Mouse (Mus musculus): Measurements from ENCODE around the gene Med12. TPM values are rescaled to one million over a fixed set of nuclear protein-coding genes. Genes with fewer than 3 reads are reported as not detected.

Med12 gene
- polyA plus RNA-seq, 1 experiment, result 196 TPM

- TF ChIP-seq POLR2A (IDR thresholded peaks at IDR 0.05; ENCODE audit: borderline replicate concordance, control insufficient read depth, low read depth, low read length) (no peak), CTCF (IDR thresholded peaks at IDR 0.05; ENCODE audit: control insufficient read depth, insufficient read depth, low read length) (no peak)
- WGBS, result 90% methylated on average over 5 of the region's 5 CpGs
- Histone ChIP-seq H3K4me3 (replicated peaks; ENCODE audit: control insufficient read depth, low read depth, low read length) (no peak overlapping the region), H3K4me1 (ENCODE audit: control insufficient read depth, insufficient read depth, low read length) (no peaks in the 10 kb centered on the region; the same call in 1 of the 2 replicates), H3K27ac (ENCODE audit: control insufficient read depth, insufficient read depth, low read depth, low read length, poor library complexity) (no peak overlapping the region)
Observed at GRCm38 (mm10) chrX:101309299-101309698, 35.5 kb downstream of the Med12 start.

GRCm38 (mm10) chrX:101313625-101314359 lies 40.0 kb downstream of the Med12 start:
- Histone ChIP-seq H3K4me3 (replicated peaks; ENCODE audit: control insufficient read depth, low read depth, low read length) (no peak overlapping the region), H3K27ac (ENCODE audit: control insufficient read depth, insufficient read depth, low read depth, low read length, poor library complexity) (no peak overlapping the region), H3K4me1 (ENCODE audit: control insufficient read depth, insufficient read depth, low read length) (no peaks in the 10 kb centered on the region; the same call in 1 of the 2 replicates)
- TF ChIP-seq POLR2A (IDR thresholded peaks at IDR 0.05; ENCODE audit: borderline replicate concordance, control insufficient read depth, low read depth, low read length) (no peak), CTCF (IDR thresholded peaks at IDR 0.05; ENCODE audit: control insufficient read depth, insufficient read depth, low read length) (no peak)
- 31% methylated on average over 6 of the region's 6 CpGs for WGBS

GRCm38 (mm10) chrX:101319775-101320174 lies 45.9 kb downstream of the Med12 start:
- H3K4me1 ChIP-seq (ENCODE audit: control insufficient read depth, insufficient read depth, low read length), result no peaks in the 10 kb centered on the region
- H3K4me3 ChIP-seq (replicated peaks; ENCODE audit: control insufficient read depth, low read depth, low read length), result no peak overlapping the region
- 67% methylated on average over 12 of the region's 12 CpGs for WGBS
- H3K27ac ChIP-seq (ENCODE audit: control insufficient read depth, insufficient read depth, low read depth, low read length, poor library complexity), result no peak overlapping the region
- TF ChIP-seq CTCF (IDR thresholded peaks at IDR 0.05; ENCODE audit: control insufficient read depth, insufficient read depth, low read length) (no peak), POLR2A (IDR thresholded peaks at IDR 0.05; ENCODE audit: borderline replicate concordance, control insufficient read depth, low read depth, low read length) (no peak)

- H3K27ac ChIP-seq (ENCODE audit: control insufficient read depth, insufficient read depth, low read depth, low read length, poor library complexity), result no peak overlapping the region
- no peak overlapping the region for H3K4me3 ChIP-seq (replicated peaks; ENCODE audit: control insufficient read depth, low read depth, low read length)
- TF ChIP-seq CTCF (IDR thresholded peaks at IDR 0.05; ENCODE audit: control insufficient read depth, insufficient read depth, low read length) (no peak), POLR2A (IDR thresholded peaks at IDR 0.05; ENCODE audit: borderline replicate concordance, control insufficient read depth, low read depth, low read length) (no peak)
- WGBS, result 76% methylated on average over 8 of the region's 8 CpGs
- H3K4me1 ChIP-seq (ENCODE audit: control insufficient read depth, insufficient read depth, low read length), result no peaks in the 10 kb centered on the region
Observed at GRCm38 (mm10) chrX:101325989-101326899, 52.4 kb downstream of the Med12 start.

- no peaks in the 10 kb centered on the region for H3K4me1 ChIP-seq (ENCODE audit: control insufficient read depth, insufficient read depth, low read length)
- WGBS, result 34% methylated on average over 7 of the region's 10 CpGs
- H3K4me3 ChIP-seq (replicated peaks; ENCODE audit: control insufficient read depth, low read depth, low read length), result no peak overlapping the region
- TF ChIP-seq POLR2A (IDR thresholded peaks at IDR 0.05; ENCODE audit: borderline replicate concordance, control insufficient read depth, low read depth, low read length) (no peak), CTCF (IDR thresholded peaks at IDR 0.05; ENCODE audit: control insufficient read depth, insufficient read depth, low read length) (peak; percentile 39)
- no peak overlapping the region for H3K27ac ChIP-seq (ENCODE audit: control insufficient read depth, insufficient read depth, low read depth, low read length, poor library complexity)
Observed at GRCm38 (mm10) chrX:101329372-101330028, 55.7 kb downstream of the Med12 start.

- Histone ChIP-seq H3K4me1 (ENCODE audit: control insufficient read depth, insufficient read depth, low read length) (no peaks in the 10 kb centered on the region), H3K4me3 (replicated peaks; ENCODE audit: control insufficient read depth, low read depth, low read length) (peak overlapping the region; percentile 59), H3K27ac (ENCODE audit: control insufficient read depth, insufficient read depth, low read depth, low read length, poor library complexity) (peak overlapping the region; percentile 93)
- TF ChIP-seq CTCF (IDR thresholded peaks at IDR 0.05; ENCODE audit: control insufficient read depth, insufficient read depth, low read length) (no peak), POLR2A (IDR thresholded peaks at IDR 0.05; ENCODE audit: borderline replicate concordance, control insufficient read depth, low read depth, low read length) (no peak)
- WGBS, result 40% methylated on average over 9 of the region's 9 CpGs
Observed at GRCm38 (mm10) chrX:101332031-101332374, 58.2 kb downstream of the Med12 start.

- peak overlapping the region; percentile 81 for H3K4me3 ChIP-seq (replicated peaks; ENCODE audit: control insufficient read depth, low read depth, low read length)
- 8% methylated on average over 46 of the region's 49 CpGs for WGBS
- H3K4me1 ChIP-seq (ENCODE audit: control insufficient read depth, insufficient read depth, low read length), result no peaks in the 10 kb centered on the region
- peak overlapping the region; percentile 93 for H3K27ac ChIP-seq (ENCODE audit: control insufficient read depth, insufficient read depth, low read depth, low read length, poor library complexity)
- TF ChIP-seq POLR2A (IDR thresholded peaks at IDR 0.05; ENCODE audit: borderline replicate concordance, control insufficient read depth, low read depth, low read length) (peak; percentile 65; the same call in 1 of the 2 replicates), CTCF (IDR thresholded peaks at IDR 0.05; ENCODE audit: control insufficient read depth, insufficient read depth, low read length) (no peak)
Observed at GRCm38 (mm10) chrX:101332375-101333211, 58.8 kb downstream of the Med12 start.

Data from bone marrow, adult 2 months (tissue).